Mouse (Mus musculus) MEL (cell line): ENCODE data around the gene Cox5b. TPM values are rescaled to one million over a fixed set of nuclear protein-coding genes. Genes with fewer than 3 reads are reported as not detected.

Source experiments
- DNase-seq: peaks from one replicate; pipeline ENCODE4 v3.0.0; 2011; ENCODE audit warnings: low read depth, low spot score
- H3K27ac ChIP-seq: 2 replicates; pipeline ENCODE4 v1.5.1; 2012; ENCODE audit warnings: low read depth, mild to moderate bottlenecking, control low read depth, low read length, moderate library complexity; ENCODE audit not compliant: control insufficient read depth
- H3K27me3 ChIP-seq, 2 experiments: fragments of 150-350 bp in 1 of 2; sonication (generic) in 1 of 2; 2 replicates each; pipeline ENCODE4 v1.6.1; 2012; ENCODE audit warnings: low read length in 2 of 2, mild to moderate bottlenecking in 2 of 2, improper control_type of control experiment in 1 of 2, moderate library complexity in 1 of 2; ENCODE audit not compliant: insufficient read depth in 2 of 2, control insufficient read depth in 1 of 2
- H3K36me3 ChIP-seq, 2 experiments: 2 replicates each; pipeline ENCODE4 v1.6.1; 2012 to 2014; ENCODE audit warnings: low read length in 2 of 2, improper control_type of control experiment in 1 of 2, inconsistent platforms in 1 of 2, mild to moderate bottlenecking in 1 of 2; ENCODE audit not compliant: insufficient read depth in 2 of 2, control insufficient read depth in 1 of 2
- H3K4me1 ChIP-seq, 2 experiments: fragments of 150-350 bp in 1 of 2; sonication (generic) in 1 of 2; 2 replicates each; pipeline ENCODE4 v1.6.1; 2012; ENCODE audit warnings: low read length in 2 of 2, improper control_type of control experiment in 1 of 2, mild to moderate bottlenecking in 1 of 2; ENCODE audit not compliant: insufficient read depth in 2 of 2, control insufficient read depth in 1 of 2
- H3K4me3 ChIP-seq, 2 experiments: fragments of 150-350 bp in 1 of 2; sonication (generic) in 1 of 2; 2 replicates each; pipeline ENCODE4 v1.5.1; 2012; ENCODE audit warnings: low read depth in 2 of 2, low read length in 2 of 2, mild to moderate bottlenecking in 2 of 2, moderate library complexity in 2 of 2, control low read depth in 1 of 2, improper control_type of control experiment in 1 of 2; ENCODE audit not compliant: control insufficient read depth in 1 of 2, insufficient read depth in 1 of 2
- H3K79me2 ChIP-seq: 2 replicates; pipeline ENCODE4 v1.6.1; 2012; ENCODE audit warnings: mild to moderate bottlenecking, low read length, moderate library complexity; ENCODE audit not compliant: control insufficient read depth, poor library complexity, insufficient read depth
- H3K9ac ChIP-seq: 2 replicates; pipeline ENCODE4 v1.6.1; 2012; ENCODE audit warnings: low read depth, mild to moderate bottlenecking, control low read depth, low read length, moderate library complexity; ENCODE audit not compliant: control insufficient read depth, poor library complexity, severe bottlenecking
- H3K9me3 ChIP-seq: fragments of 150-350 bp; sonication (generic); replicated peaks from 2 replicates; pipeline ENCODE4 v1.6.1; 2012; ENCODE audit warnings: mild to moderate bottlenecking, low read length, improper control_type of control experiment, moderate library complexity; ENCODE audit not compliant: insufficient read depth
- BHLHE40 ChIP-seq: IDR thresholded peaks from 2 replicates; pipeline ENCODE4 v1.6.1; 2012; ENCODE audit warnings: low read depth, mild to moderate bottlenecking, inconsistent platforms, low read length, improper control_type of control experiment, borderline replicate concordance
- CHD1 ChIP-seq: IDR thresholded peaks from 2 replicates; pipeline ENCODE4 v1.6.1; 2012; ENCODE audit warnings: low read depth, mild to moderate bottlenecking, inconsistent platforms, low read length, improper control_type of control experiment
- E2F4 ChIP-seq: IDR thresholded peaks from 2 replicates; pipeline ENCODE4 v1.6.1; 2011; ENCODE audit warnings: low read depth, low read length, improper control_type of control experiment, borderline replicate concordance
- EP300 ChIP-seq, 2 experiments: IDR thresholded peaks; 2 replicates each; pipeline ENCODE4 v1.6.1; 2011; ENCODE audit warnings: improper control_type of control experiment in 2 of 2, low read length in 2 of 2, low read depth in 1 of 2, mild to moderate bottlenecking in 1 of 2
- ETS1 ChIP-seq: IDR thresholded peaks from 2 replicates; pipeline ENCODE4 v1.6.1; 2012; ENCODE audit warnings: low read depth, mild to moderate bottlenecking, inconsistent platforms, low read length, improper control_type of control experiment, moderate library complexity
- GATA1 ChIP-seq: IDR thresholded peaks from 2 replicates; pipeline ENCODE4 v1.6.1; 2011; ENCODE audit warnings: low read depth, low read length, improper control_type of control experiment
- HCFC1 ChIP-seq: IDR thresholded peaks from 2 replicates; pipeline ENCODE4 v1.6.1; 2012; ENCODE audit warnings: low read depth, mild to moderate bottlenecking, inconsistent platforms, low read length, improper control_type of control experiment, moderate library complexity
- JUND ChIP-seq: IDR thresholded peaks from 2 replicates; pipeline ENCODE4 v1.6.1; 2011; ENCODE audit warnings: low read depth, mild to moderate bottlenecking, improper control_type of control experiment, low read length
- KAT2A ChIP-seq: conservative IDR thresholded peaks from 2 replicates; pipeline ENCODE4 v1.6.1; 2012; ENCODE audit warnings: low read depth, low read length, improper control_type of control experiment, inconsistent platforms
- MAFK ChIP-seq: IDR thresholded peaks from 2 replicates; pipeline ENCODE4 v1.6.1; 2011; ENCODE audit warnings: low read depth, mild to moderate bottlenecking, low read length, improper control_type of control experiment, borderline replicate concordance
- MAX ChIP-seq: IDR thresholded peaks from 2 replicates; pipeline ENCODE4 v1.6.1; 2011; ENCODE audit warnings: low read length, improper control_type of control experiment
- MAZ ChIP-seq: IDR thresholded peaks from 2 replicates; pipeline ENCODE4 v1.6.1; 2012; ENCODE audit warnings: low read depth, mild to moderate bottlenecking, inconsistent platforms, low read length, improper control_type of control experiment
- MEF2A ChIP-seq: IDR thresholded peaks from 2 replicates; pipeline ENCODE4 v1.6.1; 2014; ENCODE audit warnings: low read depth, mild to moderate bottlenecking, inconsistent platforms, low read length, improper control_type of control experiment; ENCODE audit not compliant: poor library complexity, insufficient replicate concordance, severe bottlenecking; ENCODE audit errors: extremely low read depth
- MXI1 ChIP-seq: IDR thresholded peaks from 2 replicates; pipeline ENCODE4 v1.6.1; 2011; ENCODE audit warnings: mild to moderate bottlenecking, low read depth, low read length, improper control_type of control experiment
- MYB ChIP-seq: IDR thresholded peaks from 2 replicates; pipeline ENCODE4 v1.6.1; 2011; ENCODE audit warnings: mild to moderate bottlenecking, low read depth, low read length, improper control_type of control experiment
- NELFE ChIP-seq: IDR thresholded peaks from 2 replicates; pipeline ENCODE4 v1.6.1; 2011; ENCODE audit warnings: low read depth, low read length, improper control_type of control experiment
- NRF1 ChIP-seq: IDR thresholded peaks from 2 replicates; pipeline ENCODE4 v1.6.1; 2014; ENCODE audit warnings: low read depth, mild to moderate bottlenecking, inconsistent platforms, low read length, improper control_type of control experiment, moderate library complexity; ENCODE audit not compliant: poor library complexity, insufficient read depth, severe bottlenecking
- POLR2A ChIP-seq, 2 experiments: IDR thresholded peaks; 2 replicates each; pipeline ENCODE4 v1.6.1; 2011 to 2012; ENCODE audit warnings: low read length in 2 of 2, mild to moderate bottlenecking in 2 of 2, control low read depth in 1 of 2, improper control_type of control experiment in 1 of 2, low read depth in 1 of 2, moderate library complexity in 1 of 2; ENCODE audit not compliant: control insufficient read depth in 1 of 2, insufficient read depth in 1 of 2, poor library complexity in 1 of 2
- POLR2AphosphoS2 ChIP-seq: IDR thresholded peaks from 2 replicates; pipeline ENCODE4 v1.6.1; 2011; ENCODE audit warnings: low read length, improper control_type of control experiment
- RAD21 ChIP-seq: IDR thresholded peaks from 2 replicates; pipeline ENCODE4 v1.6.1; 2011; ENCODE audit warnings: mild to moderate bottlenecking, low read depth, low read length, improper control_type of control experiment
- RCOR1 ChIP-seq: IDR thresholded peaks from 2 replicates; pipeline ENCODE4 v1.6.1; 2012; ENCODE audit warnings: low read depth, mild to moderate bottlenecking, inconsistent platforms, low read length, improper control_type of control experiment
- SIN3A ChIP-seq: IDR thresholded peaks from 2 replicates; pipeline ENCODE4 v1.6.1; 2012; ENCODE audit warnings: low read length, improper control_type of control experiment, inconsistent platforms
- SMC3 ChIP-seq: IDR thresholded peaks from 2 replicates; pipeline ENCODE4 v1.6.1; 2011; ENCODE audit warnings: low read depth, low read length, improper control_type of control experiment
- TAL1 ChIP-seq: IDR thresholded peaks from 2 replicates; pipeline ENCODE4 v1.6.1; 2012; ENCODE audit warnings: mild to moderate bottlenecking, inconsistent platforms, low read length, moderate library complexity, mixed read lengths
- UBTF ChIP-seq: IDR thresholded peaks from 2 replicates; pipeline ENCODE4 v1.6.1; 2012; ENCODE audit warnings: low read depth, mild to moderate bottlenecking, inconsistent platforms, low read length, improper control_type of control experiment, moderate library complexity, borderline replicate concordance; ENCODE audit not compliant: insufficient read depth
- USF1 ChIP-seq: IDR thresholded peaks from 2 replicates; pipeline ENCODE4 v1.6.1; 2014; ENCODE audit warnings: low read depth, mild to moderate bottlenecking, inconsistent platforms, low read length, improper control_type of control experiment, moderate library complexity
- USF2 ChIP-seq, 2 experiments: IDR thresholded peaks; 2 replicates each; pipeline ENCODE4 v1.6.1; 2011 to 2012; ENCODE audit warnings: improper control_type of control experiment in 2 of 2, low read length in 2 of 2, borderline replicate concordance in 1 of 2, inconsistent platforms in 1 of 2, low read depth in 1 of 2, mild to moderate bottlenecking in 1 of 2; ENCODE audit not compliant: insufficient read depth in 1 of 2
- ZKSCAN1 ChIP-seq: IDR thresholded peaks from 2 replicates; pipeline ENCODE4 v1.6.1; 2012; ENCODE audit warnings: low read depth, mild to moderate bottlenecking, inconsistent platforms, low read length, improper control_type of control experiment, moderate library complexity
- ZMIZ1 ChIP-seq: IDR thresholded peaks from 2 replicates; pipeline ENCODE4 v1.6.1; 2012; ENCODE audit warnings: low read depth, mild to moderate bottlenecking, inconsistent platforms, low read length, improper control_type of control experiment, moderate library complexity
- ZNF384 ChIP-seq: IDR thresholded peaks from 2 replicates; pipeline ENCODE4 v1.6.1; 2012; ENCODE audit warnings: low read depth, mild to moderate bottlenecking, inconsistent platforms, low read length, improper control_type of control experiment
- polyA plus RNA-seq, 2 experiments: library from polyadenylated mRNA; stranded (reverse) in 1 of 2; unstranded in 1 of 2; fragments of >175 nt in 1 of 2; fragments of >200 nt in 1 of 2; gene quantifications; 2 replicates each; pipeline versions ENCODE4 v1.2.1 to v1.2.4; 2012; ENCODE audit warnings: low replicate concordance in 2 of 2, low read depth in 1 of 2; ENCODE audit not compliant: insufficient read length in 2 of 2, insufficient read depth in 1 of 2, missing spikeins in 1 of 2
- total RNA-seq: library from RNA; depleted of rRNA; stranded (reverse); fragments of 300-350 nt; gene quantifications from 2 replicates; pipeline ENCODE4 v1.2.3, GENCODE M21; 2012

Gene Cox5b
- total and polyA plus RNA-seq, 3 experiments = 541 to 1,152 TPM; not detected in 1

DNA sequence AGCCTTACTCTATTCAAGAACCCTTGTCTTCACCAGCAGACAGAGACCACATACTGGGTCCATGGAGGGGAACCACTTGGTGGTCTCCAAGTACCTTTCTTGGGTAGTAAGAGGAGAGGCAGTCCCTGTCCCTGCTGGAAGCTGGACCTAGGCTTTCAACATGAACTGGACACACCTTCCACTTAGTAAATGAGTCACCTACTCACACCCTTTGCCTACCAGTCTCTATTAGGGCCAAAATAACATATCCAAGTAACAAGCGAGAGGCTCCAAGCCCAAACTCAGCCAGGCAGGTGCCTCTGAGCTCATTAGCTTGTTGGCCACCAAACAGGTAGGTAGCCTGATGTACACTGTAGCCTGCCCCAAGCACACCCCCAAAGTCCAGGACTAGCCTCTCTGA is 17.4 kb downstream of the Cox5b start:
- H3K79me2 ChIP-seq = peaks cover 25% of the 10 kb centered on the region
- peak overlapping the region; percentile 74 to 92 for H3K4me3 ChIP-seq
- TF ChIP-seq POLR2A (IDR thresholded peaks at IDR 0.05; ENCODE audit: control insufficient read depth in 1 of 2, insufficient read depth in 1 of 2, low read depth in 1 of 2, low read length in 2 of 2, poor library complexity in 1 of 2) = no peak
- TF ChIP-seq EP300 (IDR thresholded peaks at IDR 0.05; ENCODE audit: low read depth in 1 of 2, low read length in 2 of 2) = no peak
- no peak for TF ChIP-seq RAD21
- no peak for TF ChIP-seq MYB
- no peak for TF ChIP-seq E2F4
- TF ChIP-seq MEF2A = no peak
- no peak for TF ChIP-seq KAT2A
- no peak for TF ChIP-seq ZMIZ1
- no peak for TF ChIP-seq SIN3A
- H3K9ac ChIP-seq = peak overlapping the region; percentile 97
- H3K27me3 ChIP-seq = no peaks in the 10 kb centered on the region
- H3K36me3 ChIP-seq = peaks cover 5 to 13% of the 10 kb centered on the region in 2 experiments
- peaks cover 0 to 12% of the 10 kb centered on the region in 2 experiments; a peak in 1 of 4 replicates for H3K4me1 ChIP-seq
- H3K9me3 ChIP-seq = no peaks in the 10 kb centered on the region
- no peak overlapping the region for H3K27ac ChIP-seq
- no peak for DNase-seq

DNA sequence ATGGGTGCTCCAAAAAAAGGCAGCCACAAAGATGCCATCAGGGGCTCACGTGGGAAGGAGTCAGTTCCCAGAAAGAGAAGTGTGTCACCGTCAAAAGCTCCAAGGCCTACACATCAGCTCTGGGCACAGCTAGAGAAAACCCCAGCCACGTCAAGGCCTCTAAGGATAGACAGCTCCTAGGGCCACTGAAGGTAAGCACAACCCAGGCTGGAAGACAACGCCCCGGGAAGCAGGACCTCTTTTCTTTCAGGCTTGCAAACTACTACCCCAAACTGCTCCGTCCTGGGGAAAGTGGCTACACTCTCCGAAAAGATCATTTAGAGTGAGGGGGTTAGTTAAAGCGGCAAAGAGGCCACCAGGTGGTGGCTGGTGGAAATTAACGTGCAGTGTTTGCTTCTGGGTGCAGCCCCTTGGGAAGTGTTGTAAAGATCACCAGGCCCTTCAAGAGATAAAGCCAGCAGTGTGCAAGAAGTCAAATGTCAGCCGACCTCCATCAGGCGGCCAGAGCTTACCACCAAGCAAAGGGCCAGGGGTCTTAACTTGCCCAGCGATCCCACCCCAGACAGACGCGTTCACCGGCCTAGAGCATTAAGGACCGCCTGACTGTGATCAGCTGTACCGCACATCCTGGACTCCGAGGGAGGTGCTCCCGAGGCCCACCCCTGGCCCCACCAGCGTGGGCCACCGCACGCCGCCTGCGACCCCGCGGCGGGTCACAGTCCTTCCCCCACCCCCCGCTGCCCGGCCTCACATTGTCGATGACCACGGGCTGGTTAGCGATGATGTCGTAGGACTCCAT is 18.0 kb downstream of the Cox5b start:
- Histone ChIP-seq H3K36me3 (peaks cover 5 to 13% of the 10 kb centered on the region in 2 experiments), H3K79me2 (peaks cover 25% of the 10 kb centered on the region), H3K4me3 (peak overlapping the region; percentile 74 to 92), H3K9me3 (no peaks in the 10 kb centered on the region), H3K27me3 (no peaks in the 10 kb centered on the region), H3K4me1 (peaks cover 0 to 12% of the 10 kb centered on the region in 2 experiments; a peak in 1 of 4 replicates), H3K9ac (peak overlapping the region; percentile 97), H3K27ac (peak overlapping the region; percentile 74)
- peak; percentile 75 for DNase-seq
- TF ChIP-seq MXI1 (peak; percentile 72), NELFE (no peak), POLR2A (IDR thresholded peaks at IDR 0.05; ENCODE audit: control insufficient read depth in 1 of 2, insufficient read depth in 1 of 2, low read depth in 1 of 2, low read length in 2 of 2, poor library complexity in 1 of 2) (no peak; a peak in 1 of 4 replicates), SMC3 (no peak; the same call in 1 of the 2 replicates), NRF1 (no peak), USF1 (no peak; the same call in 1 of the 2 replicates), JUND (no peak), BHLHE40 (no peak), ZKSCAN1 (no peak), UBTF (no peak), MAX (no peak), RCOR1 (no peak), TAL1 (no peak), CHD1 (no peak), ZMIZ1 (no peak), ZNF384 (no peak), ETS1 (no peak), HCFC1 (no peak), USF2 (IDR thresholded peaks at IDR 0.05; ENCODE audit: borderline replicate concordance in 1 of 2, insufficient read depth in 1 of 2, low read depth in 1 of 2, low read length in 2 of 2) (no peak), MAFK (no peak), GATA1 (0 out of 2 replicates have a peak, but pooled peaks have one; percentile 3), MAZ (no peak), POLR2AphosphoS2 (no peak)
